Mouse (Mus musculus): ENCODE results near the gene Ces1a.
A peak's percentile ranks its signal among the peaks of the same experiment; 100 is the strongest.

Gene Ces1a

GRCm38 (mm10) chr8:92996840-92997239 lies 51.2 kb downstream of the Ces1a start:
- peak; percentile 63 for DNase-seq (ENCODE audit: low spot score)

GRCm38 (mm10) chr8:92984376-92984775 lies 63.6 kb downstream of the Ces1a start:
- peak; percentile 13 for DNase-seq (ENCODE audit: low spot score)

GRCm38 (mm10) chr8:92982491-92982890 lies 65.5 kb downstream of the Ces1a start:
- DNase-seq (ENCODE audit: low spot score) = no peak

- DNase-seq (ENCODE audit: low spot score) = no peak
Measured at GRCm38 (mm10) chr8:92976656-92977055, 71.3 kb downstream of the Ces1a start.

GRCm38 (mm10) chr8:92972949-92973348 lies 75.0 kb downstream of the Ces1a start:
- DNase-seq (ENCODE audit: low spot score) = peak; percentile 86
